Mouse (Mus musculus): ENCODE measurements around the gene Itpkc.

The Itpkc gene

GRCm38 (mm10) chr7:27237527-27237926, 9.1 kb upstream of the Itpkc start:
- DNase-seq (ENCODE audit: low read depth, low spot score), result no peak

- DNase-seq (ENCODE audit: low read depth, low spot score), result no peak
These were observed 7.3 kb upstream of the Itpkc start for GRCm38 (mm10) chr7:27235726-27236125.

- DNase-seq (ENCODE audit: low read depth, low spot score), result no peak
These were observed 4.8 kb upstream of the Itpkc start for GRCm38 (mm10) chr7:27233300-27233699.

- DNase-seq (ENCODE audit: low read depth, low spot score), result peak; percentile 88
These were observed 4.4 kb upstream of the Itpkc start, which contains the start of gene Coq8b for GRCm38 (mm10) chr7:27232781-27233281. TSS of gene Coq8b (plus strand) at chr7:27233023.

GRCm38 (mm10) chr7:27231693-27232331, 3.4 kb upstream of the Itpkc start:
- no peak for DNase-seq (ENCODE audit: low read depth, low spot score)

GRCm38 (mm10) chr7:27230781-27231180, 2.3 kb upstream of the Itpkc start:
- no peak for DNase-seq (ENCODE audit: low read depth, low spot score)

- DNase-seq (ENCODE audit: low read depth, low spot score), result no peak
These were observed 404 bp upstream of the Itpkc start for GRCm38 (mm10) chr7:27228865-27229264.

- no peak for DNase-seq (ENCODE audit: low read depth, low spot score)
These were observed 785 bp downstream of the Itpkc start for GRCm38 (mm10) chr7:27227676-27228075.

- DNase-seq (ENCODE audit: low read depth, low spot score), result no peak
These were observed 1.2 kb downstream of the Itpkc start for GRCm38 (mm10) chr7:27227276-27227675.

- no peak for DNase-seq (ENCODE audit: low read depth, low spot score)
These were observed 3.4 kb downstream of the Itpkc start for GRCm38 (mm10) chr7:27224877-27225575.

GRCm38 (mm10) chr7:27222538-27222937, 5.9 kb downstream of the Itpkc start:
- no peak for DNase-seq (ENCODE audit: low read depth, low spot score)

- DNase-seq (ENCODE audit: low read depth, low spot score), result no peak
These were observed 6.5 kb downstream of the Itpkc start for GRCm38 (mm10) chr7:27221939-27222338.

GRCm38 (mm10) chr7:27219937-27220336, 8.5 kb downstream of the Itpkc start:
- DNase-seq (ENCODE audit: low read depth, low spot score), result no peak

GRCm38 (mm10) chr7:27218586-27218985, 9.9 kb downstream of the Itpkc start:
- DNase-seq (ENCODE audit: low read depth, low spot score), result no peak

- no peak for DNase-seq (ENCODE audit: low read depth, low spot score)
These were observed 15.8 kb downstream of the Itpkc start for GRCm38 (mm10) chr7:27212626-27213025.

GRCm38 (mm10) chr7:27203730-27204449, 24.6 kb downstream of the Itpkc start:
- no peak for DNase-seq (ENCODE audit: low read depth, low spot score)

- no peak for DNase-seq (ENCODE audit: low read depth, low spot score)
These were observed 29.7 kb downstream of the Itpkc start for GRCm38 (mm10) chr7:27198779-27199178.

- DNase-seq (ENCODE audit: low read depth, low spot score), result no peak
These were observed 30.1 kb downstream of the Itpkc start for GRCm38 (mm10) chr7:27198355-27198754.

GRCm38 (mm10) chr7:27197634-27198033, 30.8 kb downstream of the Itpkc start:
- no peak for DNase-seq (ENCODE audit: low read depth, low spot score)

- DNase-seq (ENCODE audit: low read depth, low spot score), result no peak
These were observed 31.3 kb downstream of the Itpkc start for GRCm38 (mm10) chr7:27197136-27197535.

- DNase-seq (ENCODE audit: low read depth, low spot score), result peak; percentile 97
These were observed 32.5 kb downstream of the Itpkc start, which contains the start of the genes BC024978 and Snrpa for GRCm38 (mm10) chr7:27195681-27196611. TSS of gene BC024978 (plus strand) at chr7:27195781. TSS of gene Snrpa (minus strand) at chr7:27196271.

Data from embryo, embryonic 11.5 days (tissue).